Mouse (Mus musculus): ENCODE measurements around the gene Peg3. TPM values are rescaled to one million over a fixed set of nuclear protein-coding genes. Genes with fewer than 3 reads are reported as not detected.
"Not testable (repeated sequence)": the region's sequence is repeated elsewhere in the genome, so short reads cannot be mapped to it uniquely, and the experiment has no call there.

Gene Peg3
- not detected for polyA plus RNA-seq (2017; shearing (Covaris generic))

DNA sequence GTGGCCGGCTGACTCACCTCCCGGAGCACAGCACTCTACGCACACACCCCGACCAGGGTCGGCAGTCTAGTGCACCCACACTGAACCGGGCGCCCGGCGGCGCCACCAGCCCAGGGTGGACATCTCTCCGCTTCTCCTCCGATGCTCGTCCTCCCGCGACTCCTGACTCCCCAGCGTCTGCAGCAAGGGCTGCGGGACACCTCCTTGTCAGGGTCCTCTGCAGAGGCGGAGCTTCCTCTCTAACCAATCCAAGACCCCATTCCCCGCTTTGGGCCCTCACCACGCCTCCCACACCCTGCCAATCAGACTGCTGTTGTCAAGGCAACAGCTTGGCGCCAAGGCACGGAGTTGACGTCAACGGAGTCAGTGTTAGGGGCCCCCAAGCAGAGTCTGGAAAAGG is at the start of gene Peg3, which contains the start of gene Usp29:
Gene Peg3, minus strand, starts transcription at position 191 of the 400 bp plus-strand sequence.
Gene Usp29, plus strand, starts transcription at position 338 of the 400 bp plus-strand sequence.
- ATAC-seq, result no peak

DNA sequence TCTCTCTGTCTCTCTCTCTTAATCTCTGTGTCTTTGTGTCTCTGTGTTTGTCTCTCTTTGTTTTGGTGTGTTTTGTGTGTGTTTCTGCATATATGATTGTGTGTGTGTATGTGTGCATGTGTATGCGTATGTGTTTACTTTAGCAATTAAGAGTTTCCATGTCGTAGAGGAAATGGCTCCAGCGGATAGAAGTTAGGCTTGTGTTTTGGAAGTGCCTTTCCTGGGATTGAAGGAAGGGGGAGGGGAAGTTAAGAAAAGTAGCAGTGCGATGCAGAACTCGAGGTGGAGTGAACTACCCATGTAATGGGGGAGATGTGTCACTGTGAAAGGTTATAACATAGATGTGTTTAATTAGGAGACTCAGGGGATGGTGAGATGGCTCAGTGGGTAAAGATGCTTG is 48.9 kb upstream of the Peg3 start:
- ATAC-seq, result no peak

DNA sequence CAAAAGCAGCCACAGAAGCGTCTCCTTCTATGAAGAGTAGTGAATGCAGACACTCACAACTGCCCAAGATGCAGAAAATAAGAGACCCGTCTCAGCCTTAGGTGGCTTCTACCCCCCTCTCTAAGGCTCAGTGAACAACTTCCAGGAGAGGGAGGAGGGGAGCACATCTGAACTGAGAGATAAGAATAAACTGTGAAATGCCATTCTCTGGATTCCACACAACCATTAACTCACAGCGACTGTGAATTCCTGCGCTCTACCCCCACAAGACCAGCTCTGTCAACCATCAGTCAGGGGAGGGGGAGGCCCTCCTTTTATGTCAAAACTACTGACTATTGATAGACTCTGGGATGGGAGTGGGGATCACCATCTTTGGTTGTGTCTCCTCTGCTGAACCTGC is 47.5 kb upstream of the Peg3 start:
- no peak for ATAC-seq

DNA sequence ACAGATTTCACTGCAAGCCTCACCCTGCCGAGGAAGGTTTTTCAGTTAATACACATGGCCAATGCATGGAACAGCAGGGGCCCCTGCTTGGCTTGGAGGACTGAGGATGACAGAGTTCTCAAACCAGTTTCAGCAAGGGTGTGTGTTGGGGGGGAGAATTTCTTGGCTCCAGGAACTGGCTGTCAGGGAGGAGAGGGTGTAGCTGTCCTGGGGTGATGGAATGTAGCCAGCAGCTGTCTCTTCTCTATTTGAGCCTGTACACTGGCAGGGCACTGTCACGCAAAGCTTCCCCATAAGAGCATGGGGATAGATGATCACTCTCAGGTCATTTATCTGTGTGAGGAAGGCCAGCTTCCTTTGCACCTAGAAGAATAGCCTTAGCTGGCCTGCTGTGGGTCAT is 46.9 kb upstream of the Peg3 start:
- no peak for ATAC-seq

DNA sequence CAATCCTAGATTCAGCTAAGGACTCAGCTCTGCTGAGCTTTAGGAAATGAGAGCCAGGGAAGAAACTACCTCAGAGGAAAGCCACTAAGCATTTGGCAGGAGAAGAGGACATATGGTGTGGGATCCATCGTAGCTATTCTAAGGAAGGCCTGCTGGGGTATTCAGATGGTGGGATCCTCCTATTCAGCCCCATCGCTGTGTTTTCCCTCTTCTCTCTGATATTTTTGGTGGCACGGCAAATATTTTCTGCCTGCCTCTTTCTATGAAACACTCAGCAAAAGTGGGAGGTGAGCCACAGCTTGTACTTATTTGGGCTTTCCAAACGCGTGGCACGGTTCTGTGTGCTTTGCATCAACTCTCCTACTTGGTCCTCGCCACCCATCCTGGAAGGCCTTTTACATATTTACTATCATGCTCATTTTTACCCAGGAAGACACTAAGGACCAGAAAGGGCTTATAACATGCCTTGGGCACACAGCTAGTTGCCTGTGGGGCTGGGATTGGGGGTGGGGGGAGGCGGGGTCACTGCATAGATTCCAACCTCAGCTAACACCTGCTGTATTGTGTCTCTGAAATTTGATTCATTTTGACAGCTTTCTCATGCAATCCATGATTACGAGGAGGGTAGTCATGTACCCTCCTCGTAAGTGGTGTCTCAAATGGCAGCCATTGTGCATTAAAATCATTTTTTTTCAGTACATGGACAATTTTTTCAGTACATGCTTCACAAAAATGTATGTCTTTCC is 46.3 kb upstream of the Peg3 start:
- ATAC-seq, result no peak

DNA sequence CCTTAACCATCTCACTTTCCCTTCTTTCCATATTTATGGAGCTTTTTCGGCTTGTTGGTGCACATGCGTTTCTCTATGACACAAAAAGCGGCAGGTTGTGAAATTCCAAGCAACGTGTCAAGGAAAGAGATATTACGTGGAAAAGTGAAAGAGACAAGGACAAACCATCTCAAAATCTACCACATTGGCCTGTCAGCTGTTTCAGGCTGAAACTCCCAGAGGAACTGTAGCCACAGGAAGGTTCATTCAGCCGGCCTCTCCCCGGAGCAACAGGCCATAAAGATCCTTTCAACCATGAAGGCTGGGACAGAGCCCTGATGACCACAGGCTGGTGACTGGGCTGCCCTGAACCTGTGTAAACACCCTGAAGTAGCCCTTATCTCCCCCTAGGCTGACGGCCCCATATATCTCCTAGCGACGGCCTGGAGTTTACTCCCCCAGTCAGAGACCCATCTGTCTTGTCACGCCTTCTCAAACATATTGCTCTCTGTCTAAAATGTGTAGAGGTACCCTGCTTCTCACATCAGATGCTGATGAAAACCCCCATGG is 43.7 kb upstream of the Peg3 start:
- ATAC-seq, result not testable (repeated sequence)

DNA sequence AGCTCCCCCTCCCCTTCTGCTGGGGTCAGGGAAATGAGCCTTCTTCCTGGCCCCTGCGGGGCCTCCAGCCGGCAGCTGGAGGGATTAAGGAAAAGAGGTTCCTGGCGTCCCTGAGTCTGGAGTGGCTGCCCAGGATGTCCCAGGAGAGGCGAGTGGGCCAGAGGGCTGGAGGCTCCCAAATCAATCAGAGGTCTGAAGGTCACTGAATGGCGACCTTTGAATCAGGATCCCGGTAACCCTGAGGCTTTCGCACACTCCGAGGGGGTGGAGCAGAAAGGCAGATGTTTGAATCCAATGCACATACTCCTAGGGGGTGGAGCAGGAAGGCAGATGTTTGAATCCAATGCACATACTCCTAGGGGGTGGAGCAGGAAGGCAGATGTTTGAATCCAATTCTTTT is 40.1 kb upstream of the Peg3 start:
- no peak for ATAC-seq

DNA sequence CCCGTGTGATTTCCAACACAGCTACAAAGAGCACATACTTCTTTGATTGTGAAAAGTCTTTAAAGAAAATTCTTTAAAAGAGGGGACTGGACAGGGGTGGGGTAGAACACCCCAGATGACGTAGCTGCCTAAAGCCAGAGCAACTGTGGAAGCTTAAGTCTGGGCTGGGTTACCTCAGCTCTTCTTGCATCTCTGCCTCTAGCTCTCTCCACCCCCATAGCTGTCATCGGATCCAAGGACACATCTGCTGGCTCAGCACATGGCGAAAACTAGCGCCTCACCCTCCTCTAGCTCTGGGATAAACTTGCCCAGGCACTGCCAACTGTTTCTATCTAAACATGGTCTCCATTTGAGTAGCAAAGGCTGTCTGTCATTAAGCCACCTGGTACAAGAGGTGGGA is 35.0 kb upstream of the Peg3 start:
- ATAC-seq, result no peak

DNA sequence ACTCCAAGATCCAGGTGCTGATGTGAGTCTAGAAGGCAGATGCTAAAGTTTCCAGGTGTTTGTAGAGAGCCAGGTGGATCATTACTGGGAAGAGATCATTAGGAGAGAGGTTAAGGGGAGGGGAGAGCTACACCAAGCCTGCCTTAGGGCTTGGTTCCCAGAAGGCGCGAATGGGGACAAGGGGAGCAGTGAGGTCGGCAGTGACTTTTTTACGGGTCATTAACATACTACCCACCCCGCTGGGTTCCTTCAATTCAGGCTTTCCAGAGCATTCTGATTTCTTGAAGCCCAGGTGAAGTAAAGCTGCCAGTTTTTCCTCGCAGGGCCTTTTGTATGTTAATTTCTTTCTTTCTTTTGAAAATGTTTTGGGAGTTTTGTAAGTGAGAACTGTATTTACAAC is 29.9 kb upstream of the Peg3 start:
- ATAC-seq, result no peak

DNA sequence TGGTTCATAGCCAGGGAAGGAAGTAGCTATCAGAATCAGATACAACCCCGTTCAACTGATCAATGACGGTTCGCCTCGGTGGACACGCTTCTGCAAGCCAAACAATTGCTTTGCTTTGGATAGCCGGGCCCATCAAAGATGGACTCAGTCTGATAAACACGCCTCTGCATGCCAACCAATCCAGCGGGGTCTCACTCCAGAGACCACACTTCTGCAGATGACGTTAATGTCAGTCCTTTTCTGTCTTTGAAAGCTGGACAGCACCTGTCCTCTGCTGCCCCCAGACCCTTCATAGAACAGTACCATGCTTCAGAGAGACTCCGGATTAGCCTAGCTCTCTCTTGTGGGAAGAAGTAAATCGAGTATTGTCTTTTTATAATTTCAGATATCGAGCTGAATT is 29.5 kb upstream of the Peg3 start:
- no peak for ATAC-seq

DNA sequence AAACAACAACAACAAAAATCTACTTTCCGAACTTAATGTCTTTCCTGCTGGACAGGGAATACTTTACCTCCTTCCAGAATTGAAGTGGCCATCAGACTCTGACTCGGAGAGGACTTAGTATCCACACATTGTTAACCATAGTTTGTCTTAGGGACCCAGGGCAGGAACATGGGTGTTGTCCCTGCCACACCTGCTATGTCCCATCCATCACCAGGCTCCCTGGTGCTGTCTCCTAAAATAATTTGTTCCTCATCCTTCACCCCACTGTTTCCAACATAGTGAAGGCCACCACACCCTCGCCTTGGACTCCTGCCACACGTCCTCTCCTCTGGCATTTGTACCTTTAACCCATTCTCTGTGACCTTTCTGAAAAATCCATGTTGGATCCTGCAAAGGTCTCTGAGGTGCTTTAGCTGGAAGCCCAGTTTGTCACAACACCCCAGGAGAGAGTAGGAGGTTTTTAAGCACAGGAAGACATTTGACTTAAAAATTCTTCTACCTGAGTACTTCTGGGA is 26.6 kb upstream of the Peg3 start:
- ATAC-seq, result no peak

DNA sequence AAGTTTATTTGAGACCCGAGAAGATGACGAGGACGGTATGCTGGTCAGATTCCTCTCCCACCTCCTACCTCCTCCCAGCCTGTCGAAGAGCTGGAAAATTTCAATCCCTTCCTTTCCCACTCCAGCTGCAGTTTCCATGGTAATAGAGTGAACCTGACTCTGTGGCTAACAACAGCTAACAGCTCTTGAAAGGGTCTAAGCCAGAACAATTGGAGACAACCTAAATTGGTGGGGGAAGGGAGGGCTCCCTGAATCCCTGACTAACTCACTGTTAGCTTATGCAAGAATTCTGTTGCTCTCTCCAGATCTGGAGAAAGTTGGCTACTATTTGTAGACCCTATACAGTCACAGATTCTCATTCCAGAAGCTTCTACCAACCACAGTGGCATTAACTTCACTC is 23.2 kb upstream of the Peg3 start:
- ATAC-seq, result no peak

DNA sequence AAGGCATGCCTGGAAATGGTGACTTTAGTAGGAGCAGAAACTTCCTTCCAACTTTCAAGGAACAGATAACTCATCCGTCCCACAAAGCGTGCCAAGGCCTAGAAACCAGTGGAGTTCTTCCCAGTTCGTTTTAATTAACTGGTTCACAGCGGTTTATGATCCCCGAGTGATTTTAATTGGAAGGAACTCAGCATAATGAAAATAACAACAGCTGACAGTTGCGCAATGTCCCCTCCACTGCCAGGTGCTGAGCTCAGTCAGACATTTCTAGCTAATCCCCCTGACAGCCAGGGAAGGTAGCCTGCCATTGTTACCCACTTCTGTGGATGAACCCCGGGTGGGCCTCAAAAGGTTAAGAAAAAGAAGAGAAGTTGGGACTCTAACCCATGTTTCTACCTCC is 19.0 kb upstream of the Peg3 start:
- no peak for ATAC-seq

DNA sequence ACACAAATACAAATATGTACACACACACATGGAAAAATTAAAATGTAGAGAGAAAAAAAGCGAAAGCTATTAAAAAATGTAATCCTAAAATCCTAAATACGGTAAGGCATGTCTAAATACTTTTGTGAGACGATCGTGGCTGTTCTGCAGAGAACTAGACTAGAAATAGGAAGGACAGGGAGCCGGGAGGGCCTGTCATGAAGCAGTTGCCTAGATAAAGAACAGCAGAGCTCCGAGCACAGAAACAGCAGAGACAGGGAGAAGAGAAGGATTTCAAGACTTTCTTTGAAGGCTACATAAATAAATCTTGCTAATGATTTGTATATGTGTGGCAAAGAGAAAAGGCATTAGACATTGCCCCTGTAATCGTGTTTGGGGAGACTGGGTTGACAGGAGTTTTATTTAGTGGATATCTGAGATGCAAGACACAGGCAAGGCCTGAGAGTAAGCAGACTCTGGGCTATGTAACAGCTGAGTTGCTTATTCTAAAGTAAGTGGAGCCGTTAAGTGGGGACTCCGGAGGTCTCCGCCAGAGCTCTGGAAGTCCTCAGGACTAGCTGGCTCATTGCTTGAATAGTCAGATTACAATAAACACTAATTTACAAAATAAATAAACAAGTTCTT is 14.2 kb upstream of the Peg3 start:
- ATAC-seq, result no peak

DNA sequence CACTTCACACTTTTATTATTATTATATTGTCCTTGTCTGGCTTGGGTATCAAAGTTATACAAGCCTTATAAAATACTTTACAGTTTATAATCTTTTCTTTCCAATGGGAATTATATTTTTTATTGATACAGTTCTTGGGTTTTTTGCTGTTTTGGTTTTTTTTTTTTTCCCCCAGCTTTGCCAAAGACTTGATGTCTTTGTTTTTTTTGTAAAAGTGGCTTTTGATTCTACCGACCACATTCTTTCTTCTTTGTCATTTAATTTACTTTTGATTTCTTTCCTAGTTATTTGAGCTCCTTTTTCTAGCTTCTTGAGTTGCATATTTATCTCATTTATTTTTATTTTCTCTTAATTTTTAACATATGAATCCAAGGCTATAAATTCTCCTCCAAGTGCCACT is 5.8 kb upstream of the Peg3 start:
- no peak for ATAC-seq

DNA sequence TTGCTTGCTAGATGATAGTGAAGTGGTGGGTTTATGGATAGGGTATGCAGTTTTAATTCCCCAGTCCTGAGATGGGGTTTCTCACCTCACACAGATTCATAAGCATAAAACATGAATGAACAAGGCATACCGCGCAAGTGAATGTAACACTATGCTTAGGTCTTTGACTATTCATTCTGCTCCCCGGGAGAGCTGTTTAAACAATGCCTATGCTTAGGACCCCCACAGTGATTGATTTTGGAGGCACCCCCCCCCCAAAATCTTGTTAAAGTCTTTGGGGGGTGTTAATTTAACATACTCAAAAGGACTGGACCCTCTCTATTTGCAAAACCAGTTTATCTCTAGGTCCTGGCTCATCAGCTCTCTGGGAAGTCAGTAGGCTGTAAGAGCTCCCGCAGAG is 1.7 kb upstream of the Peg3 start:
- no peak for ATAC-seq

DNA sequence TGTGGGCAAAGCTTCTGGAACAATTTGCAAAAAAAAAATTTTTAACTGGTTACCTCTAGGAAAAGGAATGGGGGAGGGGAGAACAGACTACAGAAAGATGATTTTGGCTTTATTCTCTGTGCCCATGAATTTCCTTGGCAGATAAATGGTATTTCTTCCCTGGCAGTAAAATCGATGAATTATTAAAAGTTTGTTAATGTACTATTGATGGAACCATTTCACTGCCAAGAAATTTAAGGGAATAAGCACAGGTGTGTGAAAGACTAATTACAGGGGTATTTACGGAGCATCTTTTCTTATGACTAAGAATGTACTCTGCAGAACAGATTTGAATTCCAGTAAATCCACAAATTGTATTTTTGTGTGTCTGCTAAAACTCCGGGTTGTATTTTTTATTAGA is 1.1 kb upstream of the Peg3 start:
- ATAC-seq, result no peak

DNA sequence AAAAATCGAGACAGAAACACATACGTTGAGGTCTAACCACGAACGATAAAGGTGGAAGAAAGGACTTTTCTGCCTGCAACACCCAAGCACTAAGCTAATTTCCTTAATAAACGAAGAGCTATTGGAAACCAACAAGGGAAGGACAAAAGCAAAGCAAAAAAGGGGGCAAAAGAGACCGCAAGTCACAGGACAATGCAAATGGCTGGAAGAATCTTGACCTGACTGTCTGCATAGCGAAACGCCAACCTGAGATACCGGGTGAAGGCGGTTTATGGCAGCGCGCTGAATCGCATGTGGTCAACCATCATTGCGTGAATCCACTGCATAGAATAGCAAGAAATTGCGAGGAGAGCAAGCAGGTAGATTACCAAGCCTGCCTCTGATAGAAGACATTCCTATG is 570 bp upstream of the Peg3 start:
- ATAC-seq, result no peak

DNA sequence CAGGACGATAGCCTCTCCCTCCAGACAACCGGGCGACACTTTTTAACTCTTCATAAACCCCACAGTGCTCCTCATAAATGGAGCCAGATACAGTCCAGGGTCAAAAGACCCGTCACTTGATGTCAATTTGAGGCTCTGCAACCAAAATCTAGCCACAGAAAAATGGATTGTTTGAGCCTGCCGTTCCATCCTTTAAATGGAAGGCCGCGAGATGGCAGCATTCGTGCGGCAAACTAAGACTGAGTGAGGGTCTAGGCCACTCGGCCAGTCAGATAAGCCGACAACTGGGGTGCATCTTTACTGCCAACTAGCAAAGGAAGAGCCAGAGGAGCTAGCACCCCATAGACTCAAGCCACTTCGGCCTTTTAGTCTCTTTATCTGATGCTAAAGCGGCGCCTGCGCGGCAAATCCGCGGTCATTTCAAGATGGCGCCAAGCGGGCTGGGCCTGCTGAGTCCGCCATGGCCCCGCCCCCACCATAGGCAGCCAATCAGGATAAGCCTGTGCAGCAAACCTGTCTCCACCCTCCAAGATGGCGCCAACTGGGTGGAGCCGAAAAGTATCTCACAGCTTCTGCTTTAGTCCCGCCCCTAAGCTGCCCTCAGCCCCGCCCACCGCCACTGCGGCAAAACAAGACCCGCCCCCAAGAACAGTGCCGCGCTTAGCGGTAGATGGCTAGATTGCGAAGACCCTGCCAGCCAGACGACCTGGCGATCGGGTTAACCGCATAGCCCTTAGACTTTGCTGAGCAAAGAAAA is 992 bp downstream of the Peg3 start:
- peak; percentile 34 for ATAC-seq

DNA sequence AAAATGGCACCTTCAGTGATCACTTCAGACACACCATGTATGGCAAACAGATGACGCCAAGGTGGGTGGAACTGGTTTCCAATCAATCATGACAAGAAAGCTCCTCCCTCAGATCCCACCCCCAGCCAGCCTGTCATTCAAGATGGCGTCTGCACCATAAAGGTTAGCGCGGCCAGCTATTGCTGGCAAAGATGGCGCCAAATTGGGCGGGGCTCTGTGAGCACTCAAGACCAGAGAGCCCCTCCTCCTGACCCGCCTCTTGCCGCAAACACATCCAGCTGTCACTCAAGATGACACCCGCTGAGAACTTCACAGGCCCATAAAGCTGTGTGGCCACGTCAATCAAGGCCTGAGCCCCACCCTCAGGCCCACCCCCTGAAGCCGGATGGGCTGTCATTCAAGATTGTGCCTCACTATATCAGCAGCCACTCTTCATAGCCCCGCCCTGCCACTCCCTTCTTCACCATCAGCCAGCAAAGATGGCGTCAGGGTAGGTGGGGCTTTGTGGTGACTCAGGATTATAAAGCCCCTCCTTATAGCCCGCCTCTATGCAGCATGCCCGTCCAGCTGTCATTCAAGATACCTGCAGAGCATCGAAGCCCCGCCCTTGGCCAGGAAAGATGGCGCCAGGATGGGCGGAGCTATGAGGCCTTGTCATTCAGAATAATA is 1.8 kb downstream of the Peg3 start:
- ATAC-seq, result no peak

DNA sequence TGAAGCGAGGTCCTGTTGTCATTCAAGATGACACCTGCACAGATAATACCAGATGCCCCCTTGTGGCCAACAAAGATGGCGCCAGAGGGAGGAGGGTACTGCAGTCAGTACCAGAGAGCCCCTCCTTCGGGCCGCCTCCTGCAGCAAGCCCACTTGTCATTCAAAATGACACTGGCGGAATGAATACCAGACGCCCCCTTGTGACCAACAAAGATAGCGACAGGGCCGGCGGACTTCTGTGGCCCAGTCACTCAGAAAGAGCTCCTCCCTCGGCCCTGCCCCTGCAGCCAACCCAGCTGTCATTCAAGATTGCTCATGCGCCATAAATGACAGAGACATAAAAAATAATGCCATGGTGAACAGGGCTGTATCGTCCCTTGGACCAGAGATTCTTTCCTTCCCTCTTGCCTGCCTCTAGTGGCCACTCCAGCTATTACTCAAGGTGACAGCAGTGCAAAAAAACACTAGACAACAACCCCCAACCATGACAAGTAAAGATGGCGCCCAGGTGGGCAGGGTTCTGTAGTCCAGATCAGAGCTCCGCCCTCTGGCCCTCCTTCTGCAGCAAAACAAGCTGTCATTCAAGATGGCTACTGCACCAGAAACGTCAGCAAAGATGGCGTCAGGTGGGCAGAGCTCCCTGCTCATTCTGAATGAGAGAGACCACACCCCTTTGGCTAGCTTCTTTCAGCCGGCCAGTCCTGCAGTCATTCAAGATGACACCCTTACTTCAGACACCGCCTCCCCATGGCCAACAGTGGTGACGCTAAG is 2.7 kb downstream of the Peg3 start:
- no peak for ATAC-seq

DNA sequence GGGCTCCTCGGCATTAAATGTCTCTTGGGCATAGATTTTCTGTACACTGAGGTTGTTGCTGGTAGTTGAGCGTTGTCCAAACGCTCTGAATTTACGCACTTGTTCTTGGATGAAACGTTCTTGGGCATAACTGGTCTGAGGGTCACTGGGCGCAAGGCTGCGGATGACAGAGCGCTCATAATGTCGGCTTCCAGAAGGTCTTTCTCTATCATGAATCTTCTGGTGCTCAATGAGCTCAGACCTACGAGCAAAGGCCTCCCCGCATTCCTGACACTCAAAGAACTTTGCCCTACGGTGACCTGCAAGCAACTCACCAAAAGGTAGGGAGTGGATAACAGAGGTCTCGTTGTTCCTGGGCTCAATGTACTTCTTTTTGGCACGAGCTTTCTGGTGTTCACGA is 20.8 kb downstream of the Peg3 start:
- no peak for ATAC-seq
